Mouse (Mus musculus): ENCODE measurements around the gene Ccr3.
"Not testable (repeated sequence)": the region's sequence is repeated elsewhere in the genome, so short reads cannot be mapped to it uniquely, and the experiment has no call there.

Gene Ccr3

DNA sequence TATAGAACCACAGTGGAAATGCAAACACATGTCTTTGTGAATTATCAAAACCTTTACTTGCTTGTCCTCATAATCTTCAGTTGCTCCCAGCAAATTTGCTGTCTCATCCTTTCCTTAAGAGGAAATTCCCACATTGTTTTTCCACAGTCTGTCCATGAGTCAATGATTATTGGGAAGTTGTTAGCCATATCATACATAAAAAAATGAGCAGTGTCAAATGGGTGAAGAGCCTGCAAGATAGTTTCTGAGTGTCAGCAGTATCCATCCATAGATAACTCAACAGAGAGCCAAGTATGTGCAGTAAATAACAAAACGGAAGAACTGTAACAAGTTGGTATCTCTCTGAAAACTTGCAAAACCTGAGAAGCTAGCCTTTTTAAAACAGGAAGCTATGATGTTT is at the start of gene Ccr3:
Gene Ccr3, plus strand, starts transcription at position 301 of the 400 bp plus-strand sequence.
- DNase-seq (ENCODE audit: low spot score in 2 of 2): no peak

DNA sequence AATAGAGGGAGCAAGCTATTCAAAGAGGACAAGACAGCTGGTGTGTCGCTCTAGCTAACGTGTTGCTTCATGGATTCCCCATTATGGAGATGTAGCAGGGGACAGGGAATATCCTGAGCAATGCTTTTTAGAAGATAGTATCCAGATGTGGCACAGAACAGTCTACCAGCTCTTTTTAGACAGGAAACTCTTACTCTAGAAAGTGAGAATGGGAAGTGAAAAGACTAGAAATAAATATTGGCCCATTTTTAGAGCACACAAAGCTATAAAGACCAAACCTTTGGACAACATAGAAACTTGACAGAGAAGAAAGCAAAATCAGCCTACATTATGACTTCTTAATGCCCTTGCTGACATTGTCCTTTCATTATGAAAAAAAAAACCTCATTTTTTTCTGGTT is 46.1 kb upstream of the Ccr3 start:
- no peak for DNase-seq (ENCODE audit: low spot score in 2 of 2)

DNA sequence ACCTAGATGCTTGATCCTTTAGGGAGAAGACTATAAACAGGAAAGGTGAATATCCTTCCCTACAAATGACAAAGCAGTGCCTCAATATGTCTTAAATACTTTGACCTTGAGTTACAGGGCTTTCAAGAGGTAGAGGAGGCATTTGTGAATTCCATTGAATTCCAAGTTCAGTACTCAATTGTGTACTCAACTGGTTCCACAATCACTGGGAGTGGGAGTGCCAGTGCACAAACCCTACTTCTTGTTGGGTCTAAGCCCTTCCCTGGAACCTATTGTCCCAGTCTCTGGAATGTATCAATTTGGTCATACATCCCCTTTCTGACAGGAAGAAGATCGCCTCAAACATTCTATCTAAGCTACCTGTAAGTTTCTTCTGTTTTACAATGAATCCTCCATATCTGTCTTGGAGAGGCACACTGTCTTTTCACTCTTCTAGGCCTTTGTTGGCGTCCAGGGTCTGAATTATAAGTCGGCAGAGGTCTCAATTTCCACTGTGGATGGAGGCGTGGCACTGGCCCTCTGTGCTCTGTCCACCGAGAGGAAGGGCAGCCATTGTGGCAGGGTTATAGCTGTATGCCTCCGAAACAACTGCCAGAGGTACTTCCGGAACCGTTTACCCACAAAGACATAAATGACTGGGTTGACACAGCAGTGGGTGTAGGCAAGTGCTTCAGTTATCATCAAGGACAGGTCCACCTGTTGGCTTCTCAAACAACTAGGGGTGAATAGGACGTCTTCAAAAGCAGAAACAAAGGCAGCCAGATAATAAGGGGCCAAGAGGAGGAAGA is 44.7 kb upstream of the Ccr3 start:
- no peak for DNase-seq (ENCODE audit: low spot score in 2 of 2)

DNA sequence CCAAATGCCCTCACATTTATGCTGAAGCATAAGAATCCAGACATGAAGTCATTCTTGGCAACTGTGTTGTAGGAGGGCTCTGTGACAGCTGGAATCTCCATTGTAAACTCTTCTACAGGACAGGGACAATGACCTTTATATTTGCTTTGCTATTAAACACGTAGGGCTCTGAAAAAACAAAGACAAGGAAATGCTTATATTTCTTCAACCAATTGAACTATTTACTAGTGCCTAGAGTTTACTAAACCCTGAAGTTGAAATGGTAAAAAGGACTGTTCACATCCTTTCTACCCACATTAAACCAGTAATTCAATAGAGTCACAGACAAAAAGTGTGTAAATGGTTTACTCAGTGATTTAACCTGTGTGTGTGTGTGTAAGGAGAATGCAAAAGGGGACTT is 43.5 kb upstream of the Ccr3 start, which contains the start of gene Ccr1l1:
Gene Ccr1l1, minus strand, starts transcription at position 101 of the 400 bp plus-strand sequence.
- DNase-seq (ENCODE audit: low spot score in 2 of 2): no peak

DNA sequence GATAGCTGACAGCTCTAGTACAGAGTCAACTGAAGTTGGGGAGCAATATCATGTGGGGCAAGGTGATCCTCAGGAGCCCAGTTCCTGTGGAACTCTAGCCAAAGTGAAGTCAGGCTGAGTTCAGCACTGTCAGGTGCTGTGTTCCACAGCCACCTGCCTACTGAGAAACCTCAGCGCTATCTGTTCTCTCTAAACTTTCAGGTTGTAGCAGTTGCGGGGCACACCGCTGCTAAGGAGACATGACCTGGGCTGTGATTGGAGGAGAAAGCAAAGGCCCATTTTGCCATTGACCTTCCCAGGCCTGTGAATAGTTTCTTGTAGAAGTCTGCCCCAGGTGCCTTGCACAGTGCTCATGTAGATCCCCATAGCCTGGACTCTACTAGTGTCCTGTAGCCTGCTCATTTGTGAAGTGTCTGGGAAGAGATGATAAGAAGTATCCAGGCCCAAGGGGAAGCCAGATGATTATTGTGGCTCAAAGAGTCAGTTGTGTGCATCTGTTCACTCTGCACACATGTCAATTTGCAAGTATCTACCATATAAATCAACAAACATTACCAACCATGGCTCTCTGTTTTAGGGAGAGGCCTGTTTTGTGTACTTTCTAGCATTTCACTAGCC is 40.8 kb upstream of the Ccr3 start:
- not testable (repeated sequence) for DNase-seq (ENCODE audit: low spot score in 2 of 2)

DNA sequence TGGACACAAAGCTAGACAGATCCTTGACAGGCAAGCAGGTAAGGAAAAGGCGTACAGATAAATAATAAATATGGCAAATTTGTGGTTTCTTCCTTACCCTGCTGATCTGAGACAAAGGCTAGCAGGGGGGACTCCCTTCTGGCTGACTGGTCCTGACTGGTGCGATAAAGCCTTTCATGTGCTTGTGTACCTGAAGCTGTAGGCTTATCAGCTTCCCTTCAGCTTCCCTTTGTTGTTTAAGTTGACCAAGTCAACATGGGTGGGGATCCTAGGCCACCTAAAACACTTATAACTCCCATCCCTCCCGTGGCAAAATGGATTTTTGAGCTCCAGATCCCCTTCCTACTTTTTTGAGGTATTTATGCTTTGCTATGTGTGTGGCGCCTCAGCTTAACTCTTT is 39.9 kb upstream of the Ccr3 start:
- DNase-seq (ENCODE audit: low spot score in 2 of 2): no peak

DNA sequence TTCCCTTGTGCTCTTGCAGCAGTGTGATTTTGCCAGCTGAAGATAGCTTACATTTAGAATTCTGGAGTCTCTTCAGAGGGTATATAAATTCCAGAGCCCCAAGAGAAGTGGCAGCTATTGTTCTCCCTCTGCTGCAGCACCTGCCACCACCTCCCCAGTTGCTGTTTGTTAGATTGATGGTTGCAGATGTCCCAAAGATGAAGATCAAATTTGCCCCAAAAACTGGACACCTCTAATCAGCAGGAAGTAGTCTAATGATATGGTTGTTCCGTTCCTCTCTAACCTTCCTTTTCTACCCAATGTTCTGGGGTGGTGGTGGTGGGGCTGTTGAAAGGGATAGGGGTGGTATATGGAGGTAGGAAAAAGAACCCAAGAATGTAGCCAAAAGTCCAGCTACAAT is 39.1 kb upstream of the Ccr3 start:
- no peak for DNase-seq (ENCODE audit: low spot score in 2 of 2)

DNA sequence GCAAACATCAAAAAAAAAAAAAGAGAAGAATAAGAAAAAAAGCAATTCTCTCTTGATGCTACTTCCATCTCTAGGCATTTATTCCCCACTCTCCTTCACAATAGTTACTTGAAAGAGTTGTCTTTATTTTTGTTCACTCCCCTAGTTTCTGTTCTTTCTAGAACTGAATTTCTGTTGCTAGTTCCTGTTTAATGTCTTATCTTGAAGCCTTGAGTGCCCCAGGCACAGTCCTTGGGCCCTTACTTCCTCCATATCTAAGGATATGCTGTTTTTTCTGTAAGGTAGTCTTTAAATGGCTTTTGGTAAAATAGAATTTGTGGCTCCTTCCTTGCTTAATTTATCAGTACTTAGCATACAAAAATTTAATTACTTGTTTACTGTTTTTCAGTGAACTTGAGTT is 36.8 kb upstream of the Ccr3 start:
- DNase-seq (ENCODE audit: low spot score in 2 of 2): no peak

DNA sequence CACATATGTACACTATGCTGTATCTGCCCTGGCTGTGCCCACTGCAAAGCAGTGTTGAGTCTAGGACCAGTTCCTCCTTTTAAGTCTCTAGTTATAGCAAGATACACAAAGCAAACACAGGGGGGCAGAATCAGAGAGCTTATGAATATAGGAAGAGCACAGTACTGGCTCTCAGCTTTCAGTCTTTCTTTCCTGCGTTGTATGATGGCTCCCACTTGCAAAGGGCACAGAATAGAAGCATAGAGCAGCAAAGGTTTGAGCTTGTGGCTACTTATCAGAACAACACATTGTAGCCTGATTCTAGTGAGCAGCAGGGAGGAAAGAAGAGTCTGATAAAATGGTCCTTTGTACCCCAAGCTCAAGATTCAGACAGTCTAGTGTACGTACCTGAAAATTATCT is 35.6 kb upstream of the Ccr3 start:
- DNase-seq (ENCODE audit: low spot score in 2 of 2): peak in 1 of 2 experiments; percentile 25

DNA sequence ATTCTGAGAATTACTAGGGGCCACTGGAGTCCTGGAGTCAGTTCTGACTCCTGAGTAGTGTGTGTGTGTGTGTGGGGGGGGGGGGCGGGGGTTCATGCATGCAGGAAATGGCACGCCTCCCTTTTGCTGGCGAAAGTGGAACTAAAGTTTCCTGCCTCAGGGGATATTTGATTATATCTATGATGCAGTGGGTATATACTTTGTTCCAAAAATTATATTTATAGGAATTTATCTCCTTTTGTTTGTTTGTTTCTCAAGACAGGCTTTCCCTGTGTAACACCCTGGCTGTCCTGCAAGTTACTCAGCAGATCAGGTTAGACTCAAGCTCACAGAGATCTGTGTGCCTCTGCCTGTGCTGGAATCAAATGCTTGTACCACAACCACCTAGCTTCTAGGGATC is 32.1 kb upstream of the Ccr3 start:
- no peak for DNase-seq (ENCODE audit: low spot score in 2 of 2)

DNA sequence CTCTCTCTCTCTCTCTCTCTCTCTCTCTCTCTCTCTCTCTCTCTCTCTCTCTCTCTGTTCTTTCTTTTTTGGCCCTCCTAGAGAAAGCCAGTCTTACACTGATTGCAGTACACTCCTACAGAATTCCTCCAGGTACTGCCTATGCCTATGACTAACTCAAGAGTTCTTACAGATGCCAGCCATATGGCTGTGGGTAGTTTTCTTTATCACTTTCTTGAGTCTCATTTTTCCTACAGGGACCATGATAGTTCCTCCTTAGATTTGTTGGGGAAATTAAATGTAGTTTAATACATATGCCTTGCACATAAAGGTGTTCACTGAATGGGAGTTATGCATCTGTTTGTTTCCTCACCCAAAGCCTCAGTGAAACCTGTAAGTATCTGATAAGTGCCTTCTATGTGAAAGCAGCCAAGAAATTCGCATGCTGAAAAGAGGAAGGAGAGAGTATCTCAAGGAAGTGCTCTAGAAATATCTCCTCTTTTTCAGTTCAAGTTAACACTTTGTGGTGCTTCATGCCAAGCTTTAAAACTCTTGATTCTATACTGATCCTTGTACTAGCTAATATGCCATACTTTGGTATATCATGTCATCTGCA is 30.4 kb upstream of the Ccr3 start:
- peak; percentile 15 to 55 for DNase-seq (ENCODE audit: low spot score in 2 of 2)

DNA sequence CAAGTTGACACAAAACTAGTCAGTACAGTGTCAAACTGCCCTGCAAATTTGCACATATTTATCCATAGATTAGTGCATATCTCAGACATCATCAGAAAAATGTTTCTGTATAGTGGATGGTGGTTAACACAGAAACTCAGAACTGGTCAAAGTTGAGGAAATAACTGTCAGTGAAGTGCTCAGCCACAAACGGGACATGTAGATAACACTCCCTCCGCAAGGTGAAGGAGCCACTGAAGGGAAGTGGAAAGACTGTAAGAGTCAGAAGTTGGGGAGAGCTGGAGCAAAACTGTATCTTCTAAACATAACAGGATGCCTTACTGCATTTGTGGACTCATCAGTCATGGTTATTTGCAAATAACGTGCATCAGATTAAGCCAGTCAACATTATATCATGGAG is 24.1 kb upstream of the Ccr3 start:
- no peak for DNase-seq (ENCODE audit: low spot score in 2 of 2)

DNA sequence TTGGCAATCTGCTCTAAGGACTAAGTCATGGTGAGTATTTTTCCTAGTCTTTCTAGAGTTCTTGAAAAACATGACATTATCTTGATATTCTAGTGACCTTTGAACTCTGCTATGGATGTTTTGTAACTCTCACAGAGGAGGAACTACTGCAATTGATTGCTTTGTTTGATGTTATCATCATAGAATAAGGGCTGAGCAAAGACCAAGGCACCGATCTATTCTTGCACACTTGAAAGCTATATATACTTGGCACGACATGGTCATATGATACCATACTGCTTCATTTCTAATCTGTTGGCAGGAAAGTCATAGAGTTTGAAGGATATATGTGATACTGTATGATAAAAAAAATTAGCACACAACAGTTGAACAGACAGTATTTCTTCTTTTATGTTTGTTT is 22.0 kb upstream of the Ccr3 start:
- DNase-seq (ENCODE audit: low spot score in 2 of 2): no peak

DNA sequence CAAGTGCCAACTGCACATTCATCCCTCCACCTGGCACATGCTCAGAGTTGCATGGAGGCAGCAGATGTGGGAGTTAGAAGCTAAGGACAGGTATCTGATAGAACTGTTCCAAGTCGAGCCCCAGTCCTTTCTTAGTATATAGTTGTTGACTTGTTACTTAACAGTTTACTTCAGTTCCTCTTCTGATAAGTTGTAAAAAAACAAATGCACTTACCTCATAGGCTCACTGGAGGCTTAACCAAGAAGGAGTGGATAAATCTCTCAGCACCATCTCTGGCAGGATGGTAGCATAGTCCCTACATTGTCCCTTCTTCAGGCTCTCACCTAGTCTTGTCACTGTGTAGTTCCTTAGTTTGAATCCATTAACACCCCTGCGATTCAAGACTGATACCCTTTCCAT is 9.1 kb upstream of the Ccr3 start:
- no peak for DNase-seq (ENCODE audit: low spot score in 2 of 2)

DNA sequence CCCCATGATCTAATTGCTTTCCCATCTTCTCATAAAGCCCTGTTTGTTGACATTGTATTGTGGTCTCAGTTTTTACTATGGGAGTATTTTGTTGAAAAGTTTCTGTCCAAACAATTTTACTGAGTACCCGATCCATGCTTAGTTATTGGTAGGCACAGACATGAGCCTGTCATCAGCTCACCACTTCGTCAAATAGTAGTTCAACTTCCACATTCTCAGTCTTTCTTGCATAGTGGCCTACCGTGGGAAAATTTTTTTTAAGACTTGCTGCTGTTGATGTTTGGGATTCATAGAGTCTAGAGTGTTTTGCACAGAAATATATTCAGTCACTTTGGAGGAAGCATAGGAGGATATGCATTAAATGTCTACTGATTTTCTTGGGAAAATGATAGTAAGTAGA is 8.5 kb upstream of the Ccr3 start:
- no peak for DNase-seq (ENCODE audit: low spot score in 2 of 2)

DNA sequence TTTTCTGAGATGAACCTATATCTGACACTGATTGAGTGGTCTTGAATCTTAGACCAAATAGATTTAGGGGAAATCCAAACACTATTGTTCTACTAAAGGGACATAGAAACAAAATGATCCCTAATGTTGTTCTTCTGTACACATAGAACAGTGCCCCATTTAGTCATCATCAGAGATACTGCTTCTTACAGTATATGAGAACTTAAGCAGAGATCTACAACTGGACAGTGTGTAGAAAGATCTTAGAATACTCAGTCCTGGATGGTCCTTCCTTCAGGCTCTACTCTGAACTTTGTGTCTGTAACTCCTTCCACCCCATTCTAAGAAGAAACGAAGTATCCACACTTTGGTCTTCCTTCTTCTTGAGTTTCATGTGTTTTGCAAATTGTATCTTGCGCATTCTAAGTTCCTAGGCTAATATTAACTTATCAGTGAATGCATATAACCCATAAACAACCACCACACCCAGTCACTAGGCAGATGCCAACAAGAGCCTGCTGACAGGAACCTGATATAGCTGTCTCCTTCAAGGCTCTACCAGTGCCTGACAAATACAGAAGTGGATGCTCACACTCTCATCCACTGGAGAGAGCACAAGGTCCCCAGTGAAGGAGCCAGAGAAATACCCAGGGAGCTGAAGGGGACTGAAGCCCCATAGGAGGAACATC is 6.7 kb upstream of the Ccr3 start:
- no peak for DNase-seq (ENCODE audit: low spot score in 2 of 2)

DNA sequence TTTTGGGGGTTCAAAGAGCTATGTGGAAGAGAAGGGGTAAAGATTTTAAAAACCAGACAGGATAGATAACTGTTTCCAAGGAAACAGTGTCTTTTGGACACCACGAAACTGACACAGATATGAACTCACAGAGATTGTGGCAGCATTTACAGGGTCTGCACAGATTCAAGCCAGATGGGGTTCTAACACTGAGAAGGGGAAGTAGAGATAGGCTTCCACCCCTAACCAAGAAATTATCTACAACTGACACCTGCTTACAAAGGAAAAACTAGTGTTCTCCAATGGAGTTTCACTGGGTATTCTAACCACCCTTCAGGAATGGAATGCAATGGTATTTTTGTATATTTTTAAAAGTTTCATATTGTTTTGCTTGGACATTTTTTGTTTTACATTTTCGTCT is 5.7 kb upstream of the Ccr3 start:
- no peak for DNase-seq (ENCODE audit: low spot score in 2 of 2)

DNA sequence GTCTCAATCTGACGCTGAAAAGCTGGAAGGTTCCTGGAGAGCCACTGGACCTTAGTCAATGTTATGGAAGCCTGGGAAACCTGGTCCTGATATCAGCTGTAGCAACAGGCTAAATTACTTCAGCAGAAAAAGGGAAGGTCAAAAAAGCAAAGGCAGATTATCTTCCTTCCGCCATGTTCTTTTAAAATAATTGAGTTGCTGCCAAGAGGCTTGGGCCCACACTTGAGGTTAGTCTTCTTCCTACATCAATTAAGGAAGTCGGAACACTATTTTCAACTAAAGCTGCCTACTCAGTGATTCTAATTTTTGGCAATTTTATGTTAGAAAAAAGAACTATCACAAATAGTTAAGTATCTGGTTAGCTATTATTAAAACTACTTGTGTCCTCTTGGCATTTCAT is 1.9 kb upstream of the Ccr3 start:
- DNase-seq (ENCODE audit: low spot score in 2 of 2): no peak

DNA sequence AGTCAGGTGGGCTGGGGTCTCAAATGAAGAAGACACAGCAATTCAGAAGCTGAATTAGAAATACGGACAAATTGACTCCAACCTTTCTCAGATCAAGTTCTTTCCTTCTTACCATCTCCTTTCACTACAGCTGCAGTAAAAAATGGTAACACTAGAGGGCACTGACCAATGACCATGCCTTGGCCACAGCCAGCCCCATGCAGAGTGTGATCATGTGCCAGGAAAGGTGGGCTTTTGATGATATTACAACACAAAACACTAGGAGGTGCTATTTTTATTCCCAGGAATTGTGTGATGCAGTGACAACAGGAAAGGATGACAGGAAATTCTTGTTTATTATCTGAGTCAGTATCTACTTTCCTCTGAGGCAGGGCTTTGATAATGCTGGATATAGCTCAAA is 11.6 kb downstream of the Ccr3 start:
- no peak for DNase-seq (ENCODE audit: low spot score in 2 of 2)

DNA sequence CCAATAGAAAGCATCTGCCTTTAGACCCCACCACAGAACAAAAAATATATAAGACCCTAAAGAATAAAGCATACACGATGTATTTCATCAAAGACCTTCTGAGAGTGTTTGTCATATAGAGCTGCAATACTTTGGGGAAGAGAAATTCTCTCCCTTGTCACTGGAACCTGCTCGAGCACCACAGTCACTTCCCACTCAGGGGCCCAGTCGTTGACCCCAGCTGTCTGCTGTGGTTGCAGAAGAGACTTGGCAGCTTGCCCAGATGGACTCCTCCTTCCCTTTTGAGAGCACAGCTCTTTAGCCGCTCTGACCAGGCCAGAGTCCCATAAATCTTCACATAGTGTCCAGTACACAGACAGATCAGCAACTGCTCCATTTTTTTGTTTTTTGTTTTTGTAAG is 15.9 kb downstream of the Ccr3 start:
- peak; percentile 18 to 68 for DNase-seq (ENCODE audit: low spot score in 2 of 2)

DNA sequence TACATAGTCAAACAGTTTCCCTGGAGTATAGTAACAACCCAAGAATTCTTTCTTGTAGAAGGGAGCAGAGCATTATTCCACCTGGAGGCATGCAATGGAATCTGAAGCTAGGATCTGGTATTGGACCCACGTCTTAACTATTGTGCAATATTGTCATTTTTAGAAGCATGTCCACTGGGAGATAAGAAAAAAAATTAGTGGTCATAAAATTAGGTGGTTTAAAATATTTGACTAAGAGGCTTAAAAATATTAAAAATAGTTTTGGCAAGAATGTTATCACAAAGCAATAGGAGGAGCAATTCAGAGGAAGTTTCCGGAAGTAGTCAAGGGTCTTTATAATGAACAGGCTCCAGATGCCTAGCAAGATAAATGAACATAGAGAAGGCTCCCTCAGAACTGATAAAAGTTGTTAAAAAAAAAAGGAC is 16.4 kb downstream of the Ccr3 start:
- DNase-seq (ENCODE audit: low spot score in 2 of 2): no peak

DNA sequence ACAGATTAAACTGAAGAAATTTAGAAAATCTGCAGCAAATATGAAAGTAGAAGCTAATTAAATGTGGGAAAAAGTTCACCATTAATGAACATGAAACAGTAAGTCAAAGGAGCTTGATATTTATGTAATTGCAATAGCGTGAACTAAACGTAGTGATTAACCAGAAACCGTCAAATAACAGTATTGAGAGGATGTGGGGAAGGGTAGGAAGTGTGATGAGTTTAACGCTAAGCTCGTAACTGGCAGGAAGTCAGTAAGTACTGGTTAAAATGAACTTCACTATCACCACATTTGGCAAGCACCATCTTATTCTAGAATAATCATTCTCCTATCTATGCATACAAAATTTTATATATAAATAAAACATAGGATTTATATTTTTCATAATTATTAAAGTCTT is 17.2 kb downstream of the Ccr3 start:
- no peak for DNase-seq (ENCODE audit: low spot score in 2 of 2)

DNA sequence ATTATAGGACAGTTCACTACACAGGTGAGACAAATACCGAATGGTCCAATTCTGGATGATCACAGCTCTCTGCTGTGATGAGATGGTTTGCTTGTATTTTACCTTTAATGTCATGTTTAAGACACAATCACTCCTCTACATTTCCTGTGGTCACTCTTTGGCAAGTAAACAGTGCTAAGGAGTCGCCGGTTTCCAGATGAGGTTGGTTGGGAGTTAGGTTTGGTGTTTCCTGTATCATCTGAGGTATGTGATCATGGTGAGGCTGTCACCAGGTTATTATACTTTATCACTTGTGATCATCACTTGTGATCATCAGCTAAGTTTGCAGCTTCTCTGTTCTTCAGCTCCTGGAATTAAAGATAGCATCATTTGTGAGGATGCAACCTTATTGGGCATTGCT is 19.2 kb downstream of the Ccr3 start:
- DNase-seq (ENCODE audit: low spot score in 2 of 2): no peak
